Mouse (Mus musculus): ENCODE results near the gene Ankrd54. TPM values are rescaled to one million over a fixed set of nuclear protein-coding genes. Genes with fewer than 3 reads are reported as not detected.

Ankrd54 gene
- total and polyA plus RNA-seq, 2 experiments: 5.1 to 27.1 TPM

DNA sequence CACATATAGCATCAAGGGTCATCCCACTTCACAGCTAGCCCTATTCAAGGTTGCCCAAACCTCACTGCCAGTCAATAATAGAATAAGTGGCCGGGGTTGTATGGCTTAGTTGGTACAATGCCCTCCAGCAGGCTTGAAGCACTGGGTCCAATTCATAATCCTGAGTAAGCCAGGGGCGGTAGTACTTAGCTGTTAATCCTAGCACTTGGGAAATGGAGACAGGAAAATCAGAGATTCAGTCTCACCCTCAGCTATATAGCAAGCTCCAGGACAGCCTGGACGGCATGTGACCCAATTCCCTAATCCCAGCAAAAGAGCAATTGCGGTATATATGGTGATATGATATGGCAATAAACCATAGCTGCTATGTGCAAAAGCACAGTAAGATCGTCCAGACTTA lies 55.6 kb downstream of the Ankrd54 start:
- 96% methylated on average over 5 of the region's 5 CpGs for WGBS
- no peak for TF ChIP-seq POLR2A (IDR thresholded peaks at IDR 0.05; ENCODE audit: extremely low read depth, insufficient read depth, low read length)
- TF ChIP-seq CTCF (IDR thresholded peaks at IDR 0.05; ENCODE audit: low read depth, low read length): no peak
- DNase-seq (ENCODE audit: extremely low read depth, low read depth, low spot score): no peak

DNA sequence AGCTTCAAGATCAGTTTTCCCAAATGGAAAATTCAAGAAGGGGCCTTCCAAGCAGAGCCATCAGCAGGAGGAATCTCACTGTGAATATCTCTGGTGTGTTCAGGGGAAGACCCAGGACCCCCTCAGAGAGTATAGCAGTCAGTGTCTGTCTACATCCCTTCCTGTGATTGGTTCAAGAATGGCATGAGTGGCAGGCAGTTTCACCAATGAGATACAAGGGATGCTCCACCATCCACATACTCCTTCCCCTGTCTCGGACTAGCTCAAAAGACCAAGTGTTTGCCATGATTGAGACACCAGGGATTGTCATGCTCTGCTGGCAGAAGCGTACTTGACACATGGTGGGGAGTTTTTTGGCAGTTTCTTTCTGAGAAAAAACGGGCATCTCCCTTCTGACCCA lies 56.1 kb downstream of the Ankrd54 start:
- H3K36me3 ChIP-seq (ENCODE audit: control insufficient read depth, insufficient read depth, low read length): peaks cover 9% of the 10 kb centered on the region; the same call in 1 of the 2 replicates
- WGBS: 76% methylated on average over 3 of the region's 3 CpGs

More for the DNA sequence above, 55.6 kb downstream of the Ankrd54 start:
- Histone ChIP-seq H3K79me2 (ENCODE audit: control insufficient read depth, insufficient read depth, low read length) (no peaks in the 10 kb centered on the region), H3K4me3 (ENCODE audit: insufficient read depth, low read depth, low read length) (no peak overlapping the region), H3K27ac (replicated peaks; ENCODE audit: insufficient read depth, low read depth, low read length) (no peak overlapping the region), H3K36me3 (ENCODE audit: control insufficient read depth, insufficient read depth, low read length) (peaks cover 9% of the 10 kb centered on the region; the same call in 1 of the 2 replicates), H3K4me1 (ENCODE audit: control insufficient read depth, insufficient read depth, low read length) (no peaks in the 10 kb centered on the region), H3K9ac (ENCODE audit: low read depth, low read length) (no peak overlapping the region), H3K27me3 (ENCODE audit: control insufficient read depth, insufficient read depth, low read length) (no peaks in the 10 kb centered on the region)

DNA sequence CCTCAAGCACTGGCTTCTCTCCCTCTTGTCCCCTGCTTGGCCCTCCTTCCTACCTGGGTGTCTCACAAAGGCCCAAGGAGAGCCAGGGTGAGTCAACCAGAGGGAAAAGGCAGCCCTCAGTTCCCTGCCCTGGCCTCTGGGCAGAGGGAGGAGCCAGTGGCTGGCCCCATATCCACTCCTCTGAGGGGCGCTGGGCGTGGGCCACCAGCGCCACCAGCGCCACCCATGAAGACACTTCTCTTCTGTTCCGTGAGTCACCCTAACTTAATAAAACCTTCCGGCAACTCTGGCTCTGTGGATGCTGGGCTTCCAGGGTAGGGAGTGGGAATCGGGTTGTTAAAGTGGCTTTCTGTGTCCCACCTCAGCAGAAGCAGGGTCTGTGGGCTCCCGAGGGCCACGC lies 57.1 kb downstream of the Ankrd54 start:
- peaks cover 9% of the 10 kb centered on the region; the same call in 1 of the 2 replicates for H3K36me3 ChIP-seq (ENCODE audit: control insufficient read depth, insufficient read depth, low read length)
- DNase-seq (ENCODE audit: extremely low read depth, low read depth, low spot score): no peak

More for the DNA sequence above, 56.1 kb downstream of the Ankrd54 start:
- Histone ChIP-seq H3K79me2 (ENCODE audit: control insufficient read depth, insufficient read depth, low read length) (no peaks in the 10 kb centered on the region), H3K4me1 (ENCODE audit: control insufficient read depth, insufficient read depth, low read length) (no peaks in the 10 kb centered on the region), H3K9ac (ENCODE audit: low read depth, low read length) (no peak overlapping the region), H3K27me3 (ENCODE audit: control insufficient read depth, insufficient read depth, low read length) (no peaks in the 10 kb centered on the region), H3K27ac (replicated peaks; ENCODE audit: insufficient read depth, low read depth, low read length) (no peak overlapping the region), H3K4me3 (ENCODE audit: insufficient read depth, low read depth, low read length) (no peak overlapping the region)
- TF ChIP-seq POLR2A (IDR thresholded peaks at IDR 0.05; ENCODE audit: extremely low read depth, insufficient read depth, low read length) (no peak), CTCF (IDR thresholded peaks at IDR 0.05; ENCODE audit: low read depth, low read length) (no peak)
- no peak for DNase-seq (ENCODE audit: extremely low read depth, low read depth, low spot score)

More for the DNA sequence above, 57.1 kb downstream of the Ankrd54 start:
- no peak overlapping the region for H3K9ac ChIP-seq (ENCODE audit: low read depth, low read length)
- no peaks in the 10 kb centered on the region for H3K79me2 ChIP-seq (ENCODE audit: control insufficient read depth, insufficient read depth, low read length)
- 94% methylated on average over 9 of the region's 9 CpGs for WGBS
- H3K27ac ChIP-seq (replicated peaks; ENCODE audit: insufficient read depth, low read depth, low read length): no peak overlapping the region
- no peaks in the 10 kb centered on the region for H3K4me1 ChIP-seq (ENCODE audit: control insufficient read depth, insufficient read depth, low read length)
- no peak overlapping the region for H3K4me3 ChIP-seq (ENCODE audit: insufficient read depth, low read depth, low read length)
- TF ChIP-seq POLR2A (IDR thresholded peaks at IDR 0.05; ENCODE audit: extremely low read depth, insufficient read depth, low read length) (no peak), CTCF (IDR thresholded peaks at IDR 0.05; ENCODE audit: low read depth, low read length) (no peak)
- no peaks in the 10 kb centered on the region for H3K27me3 ChIP-seq (ENCODE audit: control insufficient read depth, insufficient read depth, low read length)

Other genes starting within 250 kb of the Ankrd54 start
- gene Cdc42ep1, start 220.3 kb downstream of the Ankrd54 start, total RNA-seq (2014; rRNA removed): 6.5 and 8.5 TPM in 2 replicates
- gene Cdc42ep1, start 220.3 kb downstream of the Ankrd54 start, polyA plus RNA-seq (2012; rRNA removed): 39.7 and 42.7 TPM in 2 replicates
- 0.55 TPM in 1 of 2 replicates, not detected in the other for gene Lgals2, start 207.4 kb downstream of the Ankrd54 start, total RNA-seq (2014; rRNA removed)
- gene Lgals2, start 207.4 kb downstream of the Ankrd54 start, polyA plus RNA-seq (2012; rRNA removed): 0.57 TPM in 1 of 2 replicates, not detected in the other
- 4.4 and 6.4 TPM in 2 replicates for gene Gga1, start 185.7 kb downstream of the Ankrd54 start, total RNA-seq (2014; rRNA removed)
- gene Gga1, start 185.7 kb downstream of the Ankrd54 start, polyA plus RNA-seq (2012; rRNA removed): 34.9 and 42.7 TPM in 2 replicates
- not detected in 2 replicates for gene Gm49510, start 163.2 kb downstream of the Ankrd54 start, total RNA-seq (2014; rRNA removed)
- not detected in 2 replicates for gene Gm49510, start 163.2 kb downstream of the Ankrd54 start, polyA plus RNA-seq (2012; rRNA removed)
- gene Sh3bp1, start 163.1 kb downstream of the Ankrd54 start, total RNA-seq (2014; rRNA removed): 0.37 and 2.3 TPM in 2 replicates
- 3.7 and 6.0 TPM in 2 replicates for gene Sh3bp1, start 163.1 kb downstream of the Ankrd54 start, polyA plus RNA-seq (2012; rRNA removed)
- 0.27 and 0.37 TPM in 2 replicates for gene Pdxp, start 149.0 kb downstream of the Ankrd54 start, total RNA-seq (2014; rRNA removed)
- gene Pdxp, start 149.0 kb downstream of the Ankrd54 start, polyA plus RNA-seq (2012; rRNA removed): 0.62 and 1.2 TPM in 2 replicates
- 23.2 and 31.6 TPM in 2 replicates for gene Lgals1, start 136.2 kb downstream of the Ankrd54 start, total RNA-seq (2014; rRNA removed)
- gene Lgals1, start 136.2 kb downstream of the Ankrd54 start, polyA plus RNA-seq (2012; rRNA removed): 25.2 and 26.9 TPM in 2 replicates
- 4.0 and 5.3 TPM in 2 replicates for gene Nol12, start 128.0 kb downstream of the Ankrd54 start, total RNA-seq (2014; rRNA removed)
- 10.3 and 13.1 TPM in 2 replicates for gene Nol12, start 128.0 kb downstream of the Ankrd54 start, polyA plus RNA-seq (2012; rRNA removed)
- gene Triobp, start 115.2 kb downstream of the Ankrd54 start, total RNA-seq (2014; rRNA removed): 11.9 and 14.3 TPM in 2 replicates
- 19.9 and 24.3 TPM in 2 replicates for gene Triobp, start 115.2 kb downstream of the Ankrd54 start, polyA plus RNA-seq (2012; rRNA removed)
- gene H1f0, start 34.4 kb downstream of the Ankrd54 start, total RNA-seq (2014; rRNA removed): 64.2 and 82.1 TPM in 2 replicates
- gene H1f0, start 34.4 kb downstream of the Ankrd54 start, polyA plus RNA-seq (2012; rRNA removed): 68.0 and 79.0 TPM in 2 replicates
- not detected in 2 replicates for gene Galr3, start 21.0 kb downstream of the Ankrd54 start, total RNA-seq (2014; rRNA removed)
- gene Galr3, start 21.0 kb downstream of the Ankrd54 start, polyA plus RNA-seq (2012; rRNA removed): 0.09 TPM in 1 of 2 replicates, not detected in the other
- 82.1 and 94.2 TPM in 2 replicates for gene Eif3l, start 12.3 kb upstream of the Ankrd54 start, total RNA-seq (2014; rRNA removed)
- gene Eif3l, start 12.3 kb upstream of the Ankrd54 start, polyA plus RNA-seq (2012; rRNA removed): 98.3 and 103 TPM in 2 replicates
- gene Micall1, start 46.0 kb upstream of the Ankrd54 start, total RNA-seq (2014; rRNA removed): 3.0 and 3.3 TPM in 2 replicates
- 6.2 and 8.9 TPM in 2 replicates for gene Micall1, start 46.0 kb upstream of the Ankrd54 start, polyA plus RNA-seq (2012; rRNA removed)
- 29.2 and 36.0 TPM in 2 replicates for gene Polr2f, start 78.1 kb upstream of the Ankrd54 start, total RNA-seq (2014; rRNA removed)
- gene Polr2f, start 78.1 kb upstream of the Ankrd54 start, polyA plus RNA-seq (2012; rRNA removed): 29.9 and 33.8 TPM in 2 replicates
- gene 1700088E04Rik, start 78.4 kb upstream of the Ankrd54 start, total RNA-seq (2014; rRNA removed): 0.65 and 0.67 TPM in 2 replicates
- 0.25 and 0.65 TPM in 2 replicates for gene 1700088E04Rik, start 78.4 kb upstream of the Ankrd54 start, polyA plus RNA-seq (2012; rRNA removed)
- not detected in 2 replicates for gene Sox10, start 102.3 kb upstream of the Ankrd54 start, total RNA-seq (2014; rRNA removed)
- 0.06 TPM in 1 of 2 replicates, not detected in the other for gene Sox10, start 102.3 kb upstream of the Ankrd54 start, polyA plus RNA-seq (2012; rRNA removed)
- 12.4 and 12.8 TPM in 2 replicates for gene Pick1, start 166.3 kb upstream of the Ankrd54 start, total RNA-seq (2014; rRNA removed)
- 15.4 and 18.5 TPM in 2 replicates for gene Pick1, start 166.3 kb upstream of the Ankrd54 start, polyA plus RNA-seq (2012; rRNA removed)
- not detected in 2 replicates for gene Gm49486, start 166.5 kb upstream of the Ankrd54 start, total RNA-seq (2014; rRNA removed)
- not detected in 2 replicates for gene Gm49486, start 166.5 kb upstream of the Ankrd54 start, polyA plus RNA-seq (2012; rRNA removed)
- gene Slc16a8, start 191.9 kb upstream of the Ankrd54 start, total RNA-seq (2014; rRNA removed): not detected in 2 replicates
- gene Slc16a8, start 191.9 kb upstream of the Ankrd54 start, polyA plus RNA-seq (2012; rRNA removed): not detected in 2 replicates
- gene Baiap2l2, start 222.6 kb upstream of the Ankrd54 start, total RNA-seq (2014; rRNA removed): 0.20 TPM in 1 of 2 replicates, not detected in the other
- gene Baiap2l2, start 222.6 kb upstream of the Ankrd54 start, polyA plus RNA-seq (2012; rRNA removed): 0.31 and 0.51 TPM in 2 replicates